Mouse (Mus musculus): ENCODE results near the gene Ets1.

DNA sequence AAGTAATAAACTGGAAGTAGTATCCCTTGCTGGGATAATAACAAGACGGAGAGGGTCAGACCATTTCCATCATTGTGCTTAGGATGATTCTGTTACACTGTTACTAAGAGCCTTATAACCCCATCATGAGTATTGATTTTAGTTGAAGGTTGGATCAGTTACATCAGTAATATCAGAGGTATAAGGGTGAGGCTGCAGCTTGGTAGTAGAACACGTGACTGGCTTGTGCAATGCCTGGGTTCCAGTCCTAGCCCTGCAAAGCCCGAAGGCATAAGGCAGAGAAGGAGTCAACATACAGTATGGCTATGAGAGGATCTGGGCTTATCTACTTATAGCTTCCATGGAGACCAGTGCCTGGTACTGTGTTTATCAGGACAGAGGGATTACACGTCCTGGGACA is 82.8 kb downstream of the Ets1 start:
- TF ChIP-seq CTCF (IDR thresholded peaks at IDR 0.05; ENCODE audit: borderline replicate concordance, insufficient read depth, low read depth, low read length): no peak
- TF ChIP-seq POLR2A (IDR thresholded peaks at IDR 0.05; ENCODE audit: borderline replicate concordance, insufficient read depth, low read length): no peak

Measured in cerebellum, adult 2 months (tissue).